Mouse (Mus musculus): ENCODE measurements around the gene Tspyl3. TPM values are rescaled to one million over a fixed set of nuclear protein-coding genes. Genes with fewer than 3 reads are reported as not detected.

The Tspyl3 gene
- polyA plus RNA-seq, 1 experiment from 2014 or later, result 38.0 TPM

DNA sequence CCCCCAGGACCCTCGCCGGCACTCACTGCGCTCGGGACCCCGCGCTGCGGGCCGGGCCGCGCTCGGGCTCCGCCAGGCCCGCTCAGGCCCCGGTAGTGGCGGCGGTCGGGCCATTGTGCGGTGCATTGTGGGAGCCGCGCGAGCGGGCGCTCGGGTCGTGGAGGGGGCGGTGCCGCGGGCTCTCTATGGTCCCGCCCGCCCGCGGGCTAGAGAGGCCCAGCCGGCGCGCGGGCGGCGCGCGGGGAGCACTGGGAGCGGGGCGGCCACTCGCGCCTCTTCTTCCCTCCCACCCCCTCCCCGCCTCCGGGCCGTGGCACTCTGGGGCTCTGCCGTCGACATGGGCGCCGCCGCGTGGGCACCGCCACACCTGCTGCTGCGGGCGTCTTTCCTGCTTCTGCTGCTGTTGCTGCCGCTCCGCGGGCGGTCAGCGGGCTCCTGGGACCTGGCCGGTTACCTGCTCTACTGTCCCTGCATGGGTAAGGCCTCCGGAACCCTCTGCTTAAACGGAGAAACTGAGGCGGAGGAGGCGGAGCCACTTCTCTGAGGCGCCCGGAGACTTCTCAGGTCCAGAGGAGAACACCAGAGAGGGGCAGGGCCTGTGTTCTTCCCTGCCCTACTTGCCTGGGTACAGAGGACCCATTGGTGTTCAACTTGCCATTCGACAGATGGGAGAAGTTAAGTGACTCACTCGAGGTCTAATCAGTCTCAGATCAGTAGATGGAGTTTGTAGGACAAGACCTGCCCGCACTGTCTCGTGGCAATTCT lies 16.2 kb upstream of the Tspyl3 start, which contains the start of the genes Plagl2 and Pofut1:
Gene Plagl2, minus strand, starts transcription at position 177 of the 765 bp plus-strand sequence.
Gene Pofut1, plus strand, starts transcription at position 284 of the 765 bp plus-strand sequence.
- no peaks in the 10 kb centered on the region for H3K9me3 ChIP-seq (replicated peaks)
- peak within 1 kb of the TSS; percentile 78 for H3K4me2 ChIP-seq
- H3K36me3 ChIP-seq, result no peaks in the 10 kb centered on the region
- WGBS, result 0% methylated on average over 54 of the region's 72 CpGs
- peak; percentile 97 for ATAC-seq (ENCODE audit: low FRiP score)
- peak within 1 kb of the TSS; percentile 91 for H3K4me3 ChIP-seq (replicated peaks)
- H3K27me3 ChIP-seq (replicated peaks), result no peaks in the 10 kb centered on the region
- H3K9ac ChIP-seq (replicated peaks), result peak within 1 kb of the TSS; percentile 96
- peak within 1 kb of the TSS; percentile 91 for H3K27ac ChIP-seq (replicated peaks)
- H3K4me1 ChIP-seq, result peaks cover 46% of the 10 kb centered on the region

DNA sequence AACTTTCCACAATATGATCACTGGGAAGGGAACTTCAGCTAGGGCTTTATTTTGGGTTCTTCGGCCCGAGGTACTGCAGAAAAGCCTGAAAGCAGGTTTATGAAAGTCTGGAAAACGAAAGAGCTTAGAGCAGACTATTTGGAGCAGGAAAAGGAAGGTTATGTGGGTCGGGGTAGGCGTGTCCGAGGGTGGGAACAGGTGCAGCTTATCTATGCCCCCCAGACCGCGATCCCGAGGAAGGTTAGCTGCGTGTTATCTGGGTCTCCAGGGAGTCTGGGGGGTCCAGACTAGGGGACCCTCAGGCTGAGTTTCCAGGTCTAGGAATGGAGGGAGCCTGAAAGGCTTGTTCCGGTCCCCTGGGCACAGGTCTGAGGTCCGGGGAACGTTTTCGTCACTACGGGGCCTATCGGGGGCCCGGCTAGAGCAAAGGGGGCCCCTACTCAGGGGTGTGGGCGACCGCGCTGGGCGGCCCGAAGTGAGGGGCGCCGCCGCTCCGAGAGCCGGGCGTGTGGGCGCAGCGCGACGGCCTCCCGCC lies 15.5 kb upstream of the Tspyl3 start:
- H3K9ac ChIP-seq (replicated peaks), result peak overlapping the region; percentile 96
- no peaks in the 10 kb centered on the region for H3K27me3 ChIP-seq (replicated peaks)
- H3K27ac ChIP-seq (replicated peaks), result peak overlapping the region; percentile 91
- peaks cover 46% of the 10 kb centered on the region for H3K4me1 ChIP-seq
- peaks cover under 1% of the 10 kb centered on the region; the same call in 1 of the 2 replicates for H3K36me3 ChIP-seq
- H3K9me3 ChIP-seq (replicated peaks), result no peaks in the 10 kb centered on the region
- peak overlapping the region; percentile 91 for H3K4me3 ChIP-seq (replicated peaks)
- 0% methylated on average over 20 of the region's 33 CpGs for WGBS
- H3K4me2 ChIP-seq, result peak overlapping the region; percentile 78
- ATAC-seq (ENCODE audit: low FRiP score), result peak; percentile 69

DNA sequence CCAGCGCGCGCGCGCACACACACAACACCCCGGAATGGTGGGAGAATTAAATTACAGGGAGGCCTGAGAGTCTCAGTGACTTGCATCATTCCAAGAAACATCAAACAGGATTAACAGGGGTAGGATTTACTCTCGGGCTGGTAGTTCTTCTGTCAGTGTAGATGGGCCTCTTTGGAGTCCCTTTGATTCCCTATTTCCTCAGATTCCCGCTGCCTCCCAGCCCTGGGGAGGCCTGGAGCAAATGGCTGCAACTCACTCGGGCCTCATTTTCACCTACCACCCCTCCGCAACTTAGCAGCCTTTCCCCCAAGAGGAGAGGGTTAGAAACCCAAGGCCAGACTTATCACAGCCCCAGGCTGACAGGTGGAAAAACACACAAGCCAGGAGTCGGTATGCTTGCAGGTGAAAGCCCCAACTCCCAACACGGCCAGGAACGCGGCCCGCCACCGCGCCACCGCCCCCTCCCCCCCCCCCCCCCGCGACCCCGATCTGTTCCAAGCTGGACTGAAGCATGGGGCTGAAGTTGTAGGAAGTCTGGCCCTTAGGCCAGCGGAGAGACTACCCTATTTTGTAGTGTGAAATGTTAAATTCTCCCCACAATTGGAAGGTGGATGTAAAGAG lies 14.7 kb upstream of the Tspyl3 start:
- no peak for ATAC-seq (ENCODE audit: low FRiP score)
- no peaks in the 10 kb centered on the region for H3K27me3 ChIP-seq (replicated peaks)
- peaks cover 46% of the 10 kb centered on the region for H3K4me1 ChIP-seq
- H3K4me2 ChIP-seq, result peak overlapping the region; percentile 78
- H3K9ac ChIP-seq (replicated peaks), result peak overlapping the region; percentile 96
- WGBS, result 8% methylated on average over 22 of the region's 22 CpGs
- no peaks in the 10 kb centered on the region for H3K9me3 ChIP-seq (replicated peaks)
- peak overlapping the region; percentile 91 for H3K27ac ChIP-seq (replicated peaks)
- peaks cover 8% of the 10 kb centered on the region; the same call in 1 of the 2 replicates for H3K36me3 ChIP-seq
- peak overlapping the region; percentile 91 for H3K4me3 ChIP-seq (replicated peaks)

DNA sequence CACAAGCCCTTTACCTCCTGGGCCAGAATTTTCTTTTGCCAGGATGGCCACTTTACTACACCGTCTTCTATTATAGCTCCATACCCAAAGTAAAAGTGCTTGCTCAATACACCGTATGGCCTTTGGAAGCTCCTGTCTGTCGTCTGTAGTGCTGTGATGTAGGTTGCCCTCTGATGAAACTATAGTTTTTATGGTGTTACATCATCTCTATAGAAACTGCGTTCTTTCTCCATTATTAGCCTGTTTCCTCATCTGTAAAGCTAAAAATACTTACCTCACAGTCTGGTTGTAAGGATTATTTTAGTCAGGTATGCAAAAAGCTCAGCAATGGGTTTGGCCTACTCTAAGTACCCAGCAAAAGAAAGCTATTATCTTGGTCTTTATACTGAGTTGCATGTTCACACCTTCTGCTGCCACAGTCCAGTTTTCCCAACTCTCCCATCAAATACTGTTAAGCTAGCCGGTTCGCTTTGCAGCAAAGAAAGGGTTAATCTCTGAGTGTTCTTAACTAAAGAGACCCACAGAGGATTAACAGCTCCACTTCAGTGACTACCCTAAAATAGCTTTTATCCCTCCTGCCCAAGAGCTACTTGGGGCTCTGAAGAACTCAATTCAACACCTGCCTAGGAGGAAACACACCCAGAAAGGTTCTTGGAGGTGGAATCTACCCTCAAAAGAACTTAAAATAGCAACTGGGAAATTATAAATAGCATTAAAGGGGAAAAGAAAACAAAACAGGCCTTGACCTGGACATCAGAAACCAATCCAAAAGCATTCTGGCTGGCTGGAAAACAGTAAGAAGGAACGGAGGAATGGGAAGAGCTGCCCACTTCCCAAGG lies 14.0 kb upstream of the Tspyl3 start:
- Histone ChIP-seq H3K9ac (replicated peaks) (peak overlapping the region; percentile 96), H3K27ac (replicated peaks) (peak overlapping the region; percentile 49), H3K4me2 (peak overlapping the region; percentile 78), H3K36me3 (peaks cover 16% of the 10 kb centered on the region), H3K4me3 (replicated peaks) (peak overlapping the region; percentile 91), H3K27me3 (replicated peaks) (no peaks in the 10 kb centered on the region), H3K9me3 (replicated peaks) (no peaks in the 10 kb centered on the region), H3K4me1 (peaks cover 46% of the 10 kb centered on the region)
- ATAC-seq (ENCODE audit: low FRiP score), result no peak
- 68% methylated on average over 7 of the region's 7 CpGs for WGBS

DNA sequence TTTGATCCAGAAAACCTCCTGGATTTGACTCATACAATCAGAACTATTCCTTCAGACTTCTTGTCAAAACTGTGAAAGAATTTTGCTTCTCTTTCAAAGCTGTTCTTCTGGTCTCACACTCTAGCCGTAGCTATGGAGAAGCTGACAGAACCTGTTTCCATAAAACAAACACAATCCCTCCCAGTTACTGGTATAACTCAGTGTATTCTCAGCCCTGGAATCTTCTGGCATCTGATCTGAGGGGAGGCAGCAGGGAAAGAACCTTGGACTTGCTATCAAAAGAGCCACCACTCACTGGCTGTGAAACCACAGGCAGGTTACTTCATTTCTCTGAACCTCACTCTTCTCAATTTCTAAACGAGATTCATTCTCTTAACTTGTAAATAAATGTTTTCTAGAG lies 13.2 kb upstream of the Tspyl3 start:
- Histone ChIP-seq H3K27me3 (replicated peaks) (no peaks in the 10 kb centered on the region), H3K36me3 (peaks cover 22% of the 10 kb centered on the region), H3K9me3 (replicated peaks) (no peaks in the 10 kb centered on the region), H3K27ac (replicated peaks) (no peak overlapping the region; the same call in 1 of the 2 replicates), H3K4me3 (replicated peaks) (no peak overlapping the region), H3K4me1 (peaks cover 46% of the 10 kb centered on the region), H3K4me2 (no peak overlapping the region), H3K9ac (replicated peaks) (no peak overlapping the region)
- no peak for ATAC-seq (ENCODE audit: low FRiP score)
- 76% methylated on average over 2 of the region's 2 CpGs for WGBS

DNA sequence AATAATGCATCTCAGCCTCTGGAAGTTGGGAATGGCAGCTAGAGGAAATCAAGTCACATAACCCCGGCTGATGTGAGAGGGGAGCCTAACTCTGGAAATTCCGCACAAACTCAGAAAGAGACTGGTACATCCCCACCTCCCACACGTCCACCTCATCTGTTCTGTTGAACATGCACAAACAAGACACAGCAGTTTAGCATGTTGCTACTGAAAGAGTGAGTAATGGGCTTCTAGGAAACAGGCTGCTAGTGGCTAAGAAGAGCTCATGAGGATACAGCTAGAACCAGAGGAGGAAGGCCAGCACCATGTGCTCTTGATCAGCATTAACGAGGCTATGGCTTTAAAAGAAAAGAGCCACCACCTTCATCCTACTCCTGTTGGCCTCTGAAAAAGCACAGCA lies 12.7 kb upstream of the Tspyl3 start:
- peaks cover 26% of the 10 kb centered on the region for H3K36me3 ChIP-seq
- H3K9ac ChIP-seq (replicated peaks), result no peak overlapping the region
- peaks cover 46% of the 10 kb centered on the region for H3K4me1 ChIP-seq
- no peak overlapping the region for H3K27ac ChIP-seq (replicated peaks)
- WGBS, result 81% methylated on average over 4 of the region's 4 CpGs
- H3K9me3 ChIP-seq (replicated peaks), result no peaks in the 10 kb centered on the region
- ATAC-seq (ENCODE audit: low FRiP score), result no peak
- H3K4me2 ChIP-seq, result no peak overlapping the region
- H3K27me3 ChIP-seq (replicated peaks), result no peaks in the 10 kb centered on the region
- H3K4me3 ChIP-seq (replicated peaks), result no peak overlapping the region

DNA sequence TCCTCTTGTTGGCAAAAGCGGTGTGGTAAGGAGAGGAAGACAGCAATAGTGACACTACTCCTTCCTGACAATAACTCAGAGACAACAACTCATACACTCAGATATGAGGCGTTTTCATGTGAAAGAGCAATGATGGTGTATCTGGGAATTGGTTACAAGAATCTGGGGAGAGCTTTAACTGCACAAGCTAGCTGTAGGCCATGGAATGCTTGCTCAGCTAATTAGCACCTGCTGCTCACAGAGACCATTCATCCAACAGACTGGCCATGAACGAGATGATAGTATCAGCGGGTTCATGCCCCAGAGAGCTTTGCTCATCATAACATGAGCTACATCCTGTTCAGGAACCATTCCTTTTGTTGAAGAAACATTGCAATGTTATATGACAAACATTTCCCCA lies 12.0 kb upstream of the Tspyl3 start:
- H3K27me3 ChIP-seq (replicated peaks), result no peaks in the 10 kb centered on the region
- 57% methylated on average over 4 of the region's 4 CpGs for WGBS
- no peak for ATAC-seq (ENCODE audit: low FRiP score)

DNA sequence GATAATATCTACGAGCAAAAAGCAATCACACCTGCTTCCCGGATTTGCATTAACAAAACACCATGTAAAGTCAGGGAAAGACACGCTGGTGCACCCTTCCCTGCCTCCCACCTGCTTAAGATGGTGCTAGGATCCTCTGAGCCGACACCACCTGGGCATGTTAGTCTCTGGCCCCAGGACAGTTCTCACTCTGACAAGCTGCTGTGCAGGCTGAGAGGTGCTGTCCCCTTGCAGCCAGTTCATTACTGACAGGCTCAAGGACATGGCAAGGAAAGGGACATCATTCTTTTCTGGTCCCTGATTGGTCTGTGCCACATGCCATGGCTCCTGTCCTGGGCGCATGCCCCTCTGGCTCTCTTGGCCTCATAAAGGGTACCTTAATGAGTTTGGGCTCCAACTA lies 3.3 kb upstream of the Tspyl3 start:
- 93% methylated on average over 5 of the region's 5 CpGs for WGBS
- H3K27me3 ChIP-seq (replicated peaks), result no peaks in the 10 kb centered on the region

More for the DNA sequence above, 12.0 kb upstream of the Tspyl3 start:
- no peak overlapping the region for H3K9ac ChIP-seq (replicated peaks)
- H3K4me2 ChIP-seq, result no peak overlapping the region
- peaks cover 41% of the 10 kb centered on the region for H3K4me1 ChIP-seq
- H3K4me3 ChIP-seq (replicated peaks), result no peak overlapping the region
- H3K36me3 ChIP-seq, result peaks cover 31% of the 10 kb centered on the region
- H3K27ac ChIP-seq (replicated peaks), result no peak overlapping the region
- H3K9me3 ChIP-seq (replicated peaks), result no peaks in the 10 kb centered on the region

DNA sequence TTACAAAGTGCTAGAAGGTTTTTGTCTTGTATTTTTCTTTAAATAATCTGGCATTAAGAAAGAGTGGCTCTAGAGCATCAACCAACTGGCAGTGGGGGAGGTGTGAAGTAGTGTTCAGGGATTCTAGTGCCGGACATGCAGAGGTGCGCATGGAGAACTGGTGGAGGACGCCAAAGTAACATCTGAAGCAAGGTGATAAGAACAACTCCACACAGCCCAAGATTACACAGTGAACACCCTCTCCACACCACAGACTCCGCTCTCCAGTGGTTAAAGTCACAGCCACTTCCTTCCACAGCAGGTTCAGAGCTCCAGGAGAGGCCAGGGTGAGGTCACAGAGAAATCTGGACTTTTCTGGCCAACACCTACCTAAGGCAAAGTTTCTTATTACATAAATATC lies 2.7 kb upstream of the Tspyl3 start:
- Histone ChIP-seq H3K9me3 (replicated peaks) (no peaks in the 10 kb centered on the region), H3K9ac (replicated peaks) (no peak overlapping the region), H3K27ac (replicated peaks) (no peak overlapping the region), H3K36me3 (peaks cover 48% of the 10 kb centered on the region), H3K4me2 (no peak overlapping the region), H3K27me3 (replicated peaks) (no peaks in the 10 kb centered on the region), H3K4me3 (replicated peaks) (no peak overlapping the region), H3K4me1 (peaks cover 23% of the 10 kb centered on the region)
- no peak for ATAC-seq (ENCODE audit: low FRiP score)
- WGBS, result 89% methylated on average over 4 of the region's 4 CpGs

More for the DNA sequence above, 3.3 kb upstream of the Tspyl3 start:
- H3K4me3 ChIP-seq (replicated peaks), result no peak overlapping the region
- H3K36me3 ChIP-seq, result peaks cover 52% of the 10 kb centered on the region
- H3K9ac ChIP-seq (replicated peaks), result no peak overlapping the region
- H3K9me3 ChIP-seq (replicated peaks), result no peaks in the 10 kb centered on the region
- H3K27ac ChIP-seq (replicated peaks), result no peak overlapping the region
- peaks cover 23% of the 10 kb centered on the region for H3K4me1 ChIP-seq
- H3K4me2 ChIP-seq, result no peak overlapping the region
- no peak for ATAC-seq (ENCODE audit: low FRiP score)

DNA sequence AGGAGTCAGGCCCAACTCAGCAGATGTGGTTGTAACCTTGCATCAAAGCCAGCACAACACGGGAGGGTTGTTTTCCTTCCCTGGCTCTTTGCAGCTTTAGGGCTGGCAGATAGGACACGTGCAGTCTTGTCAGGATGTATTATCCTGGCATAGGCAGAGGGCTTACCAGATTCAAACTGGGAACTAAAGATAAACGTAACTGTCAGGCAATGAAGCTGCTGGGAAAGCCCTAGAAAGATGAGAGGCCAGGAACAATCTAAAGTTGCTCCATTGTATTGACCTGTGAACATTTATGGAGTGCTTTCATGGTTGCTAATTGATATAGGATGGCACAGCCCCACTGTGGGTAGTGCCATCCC lies 333 bp upstream of the Tspyl3 start:
- Histone ChIP-seq H3K4me2 (peak overlapping the region; percentile 69), H3K36me3 (peaks cover 34% of the 10 kb centered on the region), H3K4me1 (peaks cover 23% of the 10 kb centered on the region), H3K27ac (replicated peaks) (peak overlapping the region; percentile 84), H3K4me3 (replicated peaks) (peak overlapping the region; percentile 64), H3K9me3 (replicated peaks) (no peaks in the 10 kb centered on the region), H3K27me3 (replicated peaks) (no peaks in the 10 kb centered on the region), H3K9ac (replicated peaks) (peak overlapping the region; percentile 74; the same call in 1 of the 2 replicates)
- WGBS, result 2% methylated on average over 3 of the region's 3 CpGs
- no peak for ATAC-seq (ENCODE audit: low FRiP score)

DNA sequence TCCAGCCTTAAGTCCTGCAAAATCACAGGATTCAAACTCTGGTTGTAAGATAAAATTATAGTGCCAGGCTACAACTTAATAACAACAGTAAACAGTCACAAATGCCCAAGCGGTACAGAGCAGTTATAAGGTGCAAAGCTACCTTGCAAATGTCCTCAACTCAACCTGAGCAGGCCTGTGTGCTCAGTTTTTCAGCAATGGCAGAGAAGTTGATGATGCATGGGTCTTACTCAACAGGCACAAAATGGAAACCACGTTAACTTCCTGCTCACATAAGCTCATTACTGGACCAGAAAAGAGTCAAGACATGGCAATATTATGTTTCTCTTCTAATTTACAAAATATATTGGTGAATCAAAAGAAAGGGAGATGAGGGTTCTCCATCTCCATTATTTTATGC lies 2.7 kb downstream of the Tspyl3 start:
- H3K36me3 ChIP-seq, result peaks cover 8% of the 10 kb centered on the region; the same call in 1 of the 2 replicates
- H3K4me1 ChIP-seq, result peaks cover 23% of the 10 kb centered on the region
- no peak overlapping the region for H3K4me3 ChIP-seq (replicated peaks)
- no peak overlapping the region for H3K27ac ChIP-seq (replicated peaks)
- H3K4me2 ChIP-seq, result no peak overlapping the region
- H3K9ac ChIP-seq (replicated peaks), result no peak overlapping the region
- no peaks in the 10 kb centered on the region for H3K27me3 ChIP-seq (replicated peaks)
- 95% methylated on average over 2 of the region's 2 CpGs for WGBS
- H3K9me3 ChIP-seq (replicated peaks), result no peaks in the 10 kb centered on the region
- ATAC-seq (ENCODE audit: low FRiP score), result no peak

Measured in neural tube, embryonic 15.5 days (tissue).